Mouse (Mus musculus) G1E-ER4 (cell line): ENCODE data around the gene Chchd1. TPM values are rescaled to one million over a fixed set of nuclear protein-coding genes. Genes with fewer than 3 reads are reported as not detected.

Experiments used
- GATA1 ChIP-seq: IDR thresholded peaks from one replicate; pipeline ENCODE4 v1.8.0; 2012; ENCODE audit warnings: low read length, inconsistent platforms
- polyA plus RNA-seq: library from polyadenylated mRNA; stranded (reverse); fragments of >175 nt; gene quantifications from 2 replicates; pipeline ENCODE4 v1.2.3, GENCODE M21; 2012

Gene Chchd1
- polyA plus RNA-seq, 1 experiment, result 8.0 TPM

DNA sequence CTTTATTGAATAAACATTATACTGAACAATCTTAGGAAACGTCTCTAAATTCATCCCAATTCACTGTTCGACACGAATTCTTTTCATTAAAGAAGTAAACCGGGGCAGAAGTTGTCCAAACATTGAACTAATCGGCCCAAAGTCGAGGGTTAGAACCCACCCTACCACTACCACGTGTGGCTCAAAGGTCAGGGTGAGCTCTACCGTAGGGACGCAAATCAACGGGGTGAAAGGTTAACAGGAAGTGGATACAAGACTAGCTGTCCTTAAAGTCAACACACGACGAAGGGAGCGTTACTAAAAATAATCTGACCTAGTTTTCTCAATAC, 29.1 kb upstream of the Chchd1 start:
- TF ChIP-seq GATA1, result no peak

DNA sequence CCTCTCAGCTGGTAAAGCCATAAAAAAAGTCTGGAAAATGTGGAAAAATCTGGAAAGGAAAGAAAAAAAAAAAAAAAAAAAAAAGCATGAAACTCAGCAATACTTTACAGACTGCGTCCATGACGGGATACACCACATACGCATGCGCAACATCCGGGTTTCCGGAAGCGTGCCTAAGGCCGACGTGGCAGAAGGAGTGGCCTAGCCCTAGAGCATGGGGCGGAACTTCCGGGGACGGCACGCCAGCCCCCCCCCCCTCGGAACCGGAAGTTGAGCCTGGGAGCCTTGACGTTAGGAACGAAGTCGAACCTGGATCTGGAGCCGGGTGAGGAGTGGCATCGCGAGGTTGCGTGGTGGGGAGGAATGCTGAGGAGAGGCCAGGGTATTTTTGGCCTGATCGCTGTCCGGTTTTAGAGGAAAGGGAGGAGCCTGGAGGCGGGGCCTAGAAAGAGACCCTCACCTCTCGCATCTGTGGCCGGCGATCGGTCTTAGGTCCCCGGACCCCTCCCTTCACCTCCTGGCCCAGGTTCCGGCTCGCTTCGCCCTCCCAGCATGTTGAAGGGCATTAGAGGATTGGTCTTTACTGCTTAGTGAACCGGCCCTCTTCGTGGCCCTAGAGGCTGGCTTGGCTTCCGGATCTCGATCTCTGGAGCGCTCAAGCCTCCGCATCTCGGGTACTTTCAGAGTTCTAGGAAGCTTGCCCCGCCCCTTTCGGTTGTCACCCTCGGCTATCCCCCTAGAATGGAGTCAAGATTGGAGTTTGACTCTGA, 28.6 kb upstream of the Chchd1 start, which contains the start of gene Sec24c:
TSS of gene Sec24c (plus strand) at position 245 of the 770 bp plus-strand sequence.
- TF ChIP-seq GATA1, result no peak

DNA sequence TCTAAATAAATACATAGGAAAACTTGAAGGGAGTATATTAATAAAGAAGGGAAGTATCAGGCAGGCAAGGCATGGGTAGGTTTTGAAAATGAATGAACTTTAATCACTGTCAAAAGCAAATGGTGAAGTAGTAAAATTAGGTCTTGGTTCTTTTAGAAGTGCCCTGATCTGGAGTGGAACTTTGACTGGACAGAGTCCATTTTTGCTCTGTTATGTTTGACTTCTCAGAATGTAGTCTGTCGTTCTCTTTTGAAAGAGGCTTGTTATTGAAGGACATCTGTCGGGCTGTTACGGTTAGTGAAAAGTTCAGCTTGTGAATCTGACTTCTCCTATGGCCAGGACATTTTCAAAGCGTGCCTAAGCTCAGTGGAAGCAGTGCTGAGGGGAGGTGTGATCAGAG, 24.9 kb upstream of the Chchd1 start:
- no peak for TF ChIP-seq GATA1

DNA sequence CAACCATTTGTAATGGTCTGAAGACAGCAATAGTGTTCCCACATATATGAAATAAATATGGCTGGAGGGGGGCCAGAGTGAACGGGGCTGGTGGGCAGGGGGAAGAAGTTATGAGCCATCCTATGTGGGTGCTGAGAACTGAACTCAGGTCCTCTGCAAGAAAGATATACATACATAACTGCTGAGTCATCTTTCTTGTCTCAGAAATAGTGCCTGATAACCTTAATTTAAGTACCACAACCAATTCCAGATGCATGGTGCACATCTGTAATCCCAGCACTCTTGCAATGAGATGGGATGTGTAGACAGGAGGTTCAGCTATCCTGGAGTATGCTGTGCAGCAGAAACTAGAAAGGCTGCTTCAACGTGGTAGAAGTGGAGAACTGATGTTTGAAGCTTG, 21.1 kb upstream of the Chchd1 start:
- no peak for TF ChIP-seq GATA1

DNA sequence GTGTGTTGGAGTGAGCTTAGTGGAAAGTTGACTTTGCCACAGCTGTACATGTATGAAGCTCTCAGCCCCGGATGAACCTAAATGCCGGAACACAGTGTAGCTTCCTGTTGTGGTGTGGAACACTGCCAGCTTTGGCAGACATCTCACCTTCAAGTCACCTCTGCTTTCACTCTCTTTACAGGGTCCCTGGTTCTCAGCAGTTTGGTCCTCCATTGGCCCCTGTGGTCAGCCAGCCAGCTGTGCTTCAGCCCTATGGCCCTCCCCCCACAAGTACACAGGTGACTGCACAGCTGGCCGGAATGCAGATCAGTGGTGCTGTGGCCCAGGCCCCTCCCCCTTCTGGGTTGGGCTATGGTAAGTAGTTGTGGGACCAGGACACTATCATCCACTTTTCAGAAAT, 20.3 kb upstream of the Chchd1 start:
- no peak for TF ChIP-seq GATA1

DNA sequence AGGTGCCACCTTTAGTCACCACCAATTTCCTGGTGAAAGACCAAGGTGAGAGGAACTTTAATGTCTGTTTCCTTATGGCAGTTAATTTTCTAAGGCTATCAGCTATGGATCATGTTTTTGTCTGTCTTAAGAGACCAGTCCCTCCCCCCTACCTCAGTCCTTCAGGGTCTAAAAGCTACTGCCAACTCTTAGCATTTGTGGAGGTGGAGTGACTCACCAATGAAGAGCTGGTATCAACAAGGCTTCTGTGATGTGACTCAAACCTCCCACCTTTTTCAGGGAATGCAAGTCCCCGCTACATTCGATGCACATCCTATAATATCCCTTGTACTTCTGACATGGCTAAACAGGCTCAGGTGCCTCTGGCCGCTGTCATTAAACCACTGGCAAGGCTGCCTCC, 16.2 kb upstream of the Chchd1 start:
- no peak for TF ChIP-seq GATA1

DNA sequence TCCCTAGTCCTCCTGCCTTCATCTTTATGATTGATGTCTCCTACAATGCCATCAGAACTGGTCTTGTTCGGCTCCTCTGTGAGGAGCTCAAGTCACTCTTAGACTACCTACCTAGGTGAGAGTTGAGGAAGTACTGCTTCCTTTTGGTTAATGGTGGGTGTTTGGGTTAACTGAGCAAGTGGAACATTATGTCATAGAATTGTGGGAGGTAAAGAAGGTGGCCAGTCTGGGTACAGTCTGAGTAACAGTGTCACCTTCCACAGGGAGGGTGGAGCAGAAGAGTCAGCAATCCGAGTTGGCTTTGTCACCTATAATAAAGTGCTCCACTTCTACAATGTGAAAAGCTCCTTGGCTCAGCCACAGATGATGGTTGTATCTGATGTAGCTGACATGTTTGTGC, 13.8 kb upstream of the Chchd1 start:
- no peak for TF ChIP-seq GATA1

DNA sequence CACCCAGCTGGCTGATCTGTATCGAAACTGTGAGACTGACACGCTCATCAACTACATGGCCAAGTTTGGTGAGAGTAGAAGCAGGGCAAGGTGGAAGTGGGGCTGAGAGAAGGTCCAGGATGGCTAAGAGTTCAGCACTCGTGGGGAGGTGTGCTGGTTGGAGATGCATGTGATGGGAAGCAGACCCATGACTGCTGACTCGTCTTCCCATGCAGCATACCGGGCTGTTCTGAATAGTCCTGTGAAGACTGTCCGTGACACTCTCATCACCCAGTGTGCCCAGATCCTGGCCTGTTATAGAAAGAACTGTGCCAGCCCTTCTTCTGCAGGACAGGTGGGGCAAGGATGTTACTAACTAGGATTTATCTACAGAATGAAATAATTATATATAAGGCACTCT, 11.0 kb upstream of the Chchd1 start:
- TF ChIP-seq GATA1, result no peak

DNA sequence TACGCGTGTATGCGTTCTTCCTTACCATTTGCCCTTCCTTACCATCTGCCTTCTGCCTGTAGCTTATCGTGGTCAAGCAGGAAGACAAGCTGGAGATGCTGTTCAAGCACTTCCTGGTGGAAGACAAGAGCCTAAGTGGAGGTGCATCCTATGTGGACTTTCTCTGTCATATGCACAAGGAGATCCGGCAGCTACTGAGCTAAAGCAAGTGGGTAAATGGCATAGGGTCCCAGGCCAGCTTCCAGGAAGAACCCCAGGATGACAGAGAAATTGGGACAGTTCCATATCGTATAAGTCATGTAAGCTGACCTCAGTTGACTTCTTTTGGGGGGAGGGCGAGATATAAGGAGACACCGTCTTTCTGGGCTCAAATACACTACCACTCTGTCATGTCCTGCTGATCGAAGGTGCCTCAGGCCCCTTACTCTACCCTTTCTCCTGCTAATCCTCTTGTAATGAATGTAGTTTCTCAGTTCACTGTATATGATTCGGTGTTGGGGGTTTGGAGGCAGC, 9.2 kb upstream of the Chchd1 start:
- TF ChIP-seq GATA1, result no peak

DNA sequence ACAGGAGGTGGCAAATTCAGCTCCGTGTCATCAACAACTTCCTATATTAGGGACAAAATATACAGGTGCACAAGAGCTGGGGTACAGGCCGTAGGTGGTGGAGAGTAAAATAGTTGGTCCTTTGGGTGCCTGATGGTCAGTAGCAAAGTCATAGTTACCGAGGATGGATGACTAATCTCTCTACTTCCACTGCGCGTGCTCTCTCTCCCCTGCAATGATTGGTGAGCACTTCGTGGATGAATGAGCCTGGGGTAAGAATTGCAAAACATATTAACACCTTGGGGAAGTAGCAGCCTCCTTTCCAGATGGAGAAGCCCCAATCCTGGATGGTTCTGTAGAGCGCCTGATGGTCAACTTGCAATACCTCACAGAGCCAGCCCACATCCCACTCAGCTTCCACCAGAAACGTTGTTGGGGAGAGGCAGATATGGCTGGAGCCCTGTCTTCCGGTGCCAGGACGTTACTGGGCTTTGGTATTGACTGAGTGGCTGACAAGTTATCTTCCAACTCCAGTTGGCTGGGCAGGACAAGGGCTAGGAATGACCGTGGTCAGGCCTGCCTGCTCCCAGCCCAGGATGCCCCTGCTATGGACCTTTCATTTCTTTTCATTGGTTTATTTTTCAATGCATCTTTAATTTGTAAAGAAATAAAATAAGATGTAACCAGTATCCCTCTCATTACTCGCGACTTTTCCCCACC, 8.5 kb upstream of the Chchd1 start:
- no peak for TF ChIP-seq GATA1

DNA sequence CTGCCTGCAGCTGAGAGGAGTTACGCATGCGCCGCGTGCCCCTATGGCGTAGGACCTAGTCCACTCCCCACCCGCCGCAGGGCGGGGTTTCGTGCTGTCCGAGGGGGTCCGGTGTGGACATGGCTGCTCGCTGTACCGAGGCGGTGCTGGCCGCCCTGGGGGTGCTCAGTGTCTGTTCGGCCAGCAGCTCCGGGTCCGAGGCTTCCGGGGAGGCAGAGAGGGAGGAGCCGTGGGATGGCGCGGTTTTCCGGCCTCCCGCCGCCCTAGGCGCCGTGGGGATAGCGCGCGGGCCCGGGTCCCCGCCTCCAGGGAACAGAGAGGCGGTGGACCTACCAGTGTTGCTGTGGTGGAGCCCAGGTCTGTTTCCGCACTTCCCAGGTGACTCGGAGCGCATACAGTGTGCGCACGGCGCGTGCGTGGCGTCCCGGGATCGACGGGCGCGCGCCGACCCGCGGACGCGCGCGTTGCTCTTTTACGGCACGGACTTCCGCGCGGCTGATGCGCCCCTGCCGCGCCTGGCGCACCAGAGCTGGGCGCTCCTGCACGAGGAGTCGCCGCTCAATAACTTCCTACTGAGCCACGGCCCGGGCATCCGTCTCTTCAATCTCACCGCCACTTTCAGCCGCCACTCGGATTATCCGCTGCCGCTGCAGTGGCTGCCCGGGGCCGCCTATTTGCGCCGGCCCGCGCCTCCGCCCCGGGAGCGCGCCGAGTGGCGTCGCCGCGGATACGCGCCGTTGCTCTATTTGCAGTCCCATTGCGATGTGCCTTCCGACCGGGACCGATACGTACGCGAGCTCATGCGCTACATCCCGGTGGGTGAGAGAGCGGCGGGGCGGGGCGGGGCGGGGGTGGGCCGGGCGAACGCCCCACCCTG, 7.7 kb upstream of the Chchd1 start, which contains the start of gene Fut11:
TSS of gene Fut11 (plus strand) at position 85 of the 877 bp plus-strand sequence.
- no peak for TF ChIP-seq GATA1

DNA sequence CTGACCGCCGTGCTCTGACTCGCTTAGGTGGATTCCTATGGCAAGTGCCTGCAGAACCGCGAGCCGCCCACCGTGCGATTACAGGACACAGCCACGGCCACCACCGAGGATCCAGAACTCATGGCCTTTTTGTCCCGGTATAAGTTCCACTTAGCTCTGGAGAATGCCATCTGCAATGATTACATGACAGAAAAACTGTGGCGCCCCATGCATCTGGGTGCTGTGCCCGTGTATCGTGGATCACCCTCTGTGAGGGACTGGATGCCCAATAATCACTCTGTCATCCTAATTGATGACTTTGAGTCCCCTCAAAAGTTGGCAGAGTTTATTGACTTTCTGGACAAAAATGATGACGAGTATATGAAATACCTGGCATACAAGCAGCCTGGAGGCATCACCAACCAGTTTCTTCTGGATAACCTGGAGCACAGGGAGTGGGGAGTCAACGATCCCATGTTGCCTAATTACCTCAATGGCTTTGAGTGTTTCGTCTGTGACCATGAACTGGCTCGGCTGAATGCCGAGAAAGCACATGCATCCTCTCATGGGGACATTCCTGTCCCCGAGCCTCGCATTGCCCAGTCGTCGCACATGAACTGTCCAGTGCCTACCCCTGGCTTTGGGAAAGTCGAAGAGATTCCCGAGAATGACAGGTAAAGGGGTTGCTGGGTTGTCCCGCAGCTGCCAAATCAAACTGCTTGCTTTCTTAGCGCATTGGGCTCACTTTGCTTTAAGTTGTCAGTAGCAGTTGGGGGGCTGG, 6.9 kb upstream of the Chchd1 start:
- TF ChIP-seq GATA1, result no peak

DNA sequence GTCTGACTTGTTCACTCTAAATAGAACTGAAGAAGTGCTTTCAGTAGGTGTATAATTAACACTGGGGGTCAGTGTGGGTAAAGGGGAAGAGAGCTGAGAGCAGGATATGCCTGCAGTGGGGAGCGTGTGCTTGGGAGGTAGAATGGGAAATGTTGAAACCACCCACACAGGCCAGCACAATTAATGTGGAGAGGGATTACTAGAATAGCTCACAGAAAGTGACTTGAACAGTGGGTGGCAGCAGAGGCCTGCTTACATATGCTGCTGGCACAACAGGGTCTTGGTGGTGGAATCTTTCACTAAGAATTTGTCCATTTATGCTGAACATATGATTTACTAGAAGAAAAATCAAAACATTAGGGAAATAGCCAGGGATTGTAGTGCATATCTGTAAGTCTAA, 5.8 kb upstream of the Chchd1 start:
- TF ChIP-seq GATA1, result no peak

DNA sequence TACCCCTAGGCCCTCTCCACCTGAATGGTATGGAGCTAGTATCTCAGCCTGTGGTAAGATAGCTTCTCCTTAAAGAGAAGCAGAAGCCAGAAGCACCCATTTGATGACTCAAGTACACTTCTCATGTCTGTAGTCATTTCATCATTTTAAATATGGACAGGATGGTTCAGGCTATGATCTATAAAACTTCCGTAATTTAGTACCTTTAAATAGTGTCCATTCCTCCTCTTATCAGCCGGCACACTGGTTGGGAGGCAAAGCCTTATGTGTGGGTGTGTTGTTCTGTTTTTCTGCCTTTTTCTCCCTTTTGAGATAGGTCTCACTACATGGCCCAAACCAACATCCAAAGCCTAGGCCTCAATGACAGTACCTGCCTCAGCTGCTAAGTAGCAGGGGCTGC, 4.3 kb upstream of the Chchd1 start:
- no peak for TF ChIP-seq GATA1

DNA sequence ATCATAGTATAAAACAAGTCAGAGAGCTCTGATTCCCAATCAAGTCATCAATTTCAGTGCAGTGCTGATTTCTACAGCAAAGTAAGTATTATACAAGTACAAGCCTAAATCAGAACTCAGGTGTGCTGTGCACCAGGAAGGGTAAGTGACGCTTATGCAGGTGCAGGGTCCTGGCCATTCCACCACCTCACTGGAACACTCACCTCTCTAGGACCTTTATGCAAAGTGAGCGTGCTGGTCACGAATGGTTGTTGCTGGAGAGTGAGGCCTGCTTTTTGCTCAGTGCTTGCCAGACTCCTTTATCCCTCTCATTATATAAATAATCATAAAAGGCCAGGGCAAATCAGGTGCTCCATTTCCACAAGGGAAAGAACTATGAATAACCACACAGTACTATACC, 2.4 kb upstream of the Chchd1 start:
- no peak for TF ChIP-seq GATA1
